Mouse (Mus musculus) intestine, embryonic 15.5 days (tissue): Measurements from ENCODE around the gene Dop1b. TPM values are rescaled to one million over a fixed set of nuclear protein-coding genes. Genes with fewer than 3 reads are reported as not detected.

Experiments
- ATAC-seq: fragments of 200-750 bp; cut with Nextera tagmentation; 2 replicates; pipeline ENCODE4 v1.8.0; 2017; ENCODE audit warnings: moderate TSS enrichment, moderate library complexity
- H3K27ac ChIP-seq: fragments of 300-500 bp; sonication (generic); 2 replicates; pipeline ENCODE4 v1.5.1; 2015; ENCODE audit warnings: mild to moderate bottlenecking, inconsistent platforms
- H3K27me3 ChIP-seq: fragments of 300-500 bp; sonication (generic); replicated peaks from 2 replicates; pipeline ENCODE4 v1.6.1; 2015; ENCODE audit warnings: inconsistent platforms
- H3K36me3 ChIP-seq: fragments of 300-500 bp; sonication (generic); 2 replicates; pipeline ENCODE4 v1.6.1; 2015; ENCODE audit warnings: inconsistent platforms
- H3K4me1 ChIP-seq: fragments of 300-500 bp; sonication (generic); replicated peaks from 2 replicates; pipeline ENCODE4 v1.6.1; 2015; ENCODE audit warnings: inconsistent platforms
- H3K4me2 ChIP-seq: fragments of 300-500 bp; sonication (generic); replicated peaks from 2 replicates; pipeline ENCODE4 v1.6.1; 2015; ENCODE audit warnings: mild to moderate bottlenecking, inconsistent platforms
- H3K4me3 ChIP-seq: fragments of 300-500 bp; sonication (generic); replicated peaks from 2 replicates; pipeline ENCODE4 v1.5.1; 2015; ENCODE audit warnings: inconsistent platforms
- H3K9ac ChIP-seq: fragments of 300-500 bp; sonication (generic); 2 replicates; pipeline ENCODE4 v1.6.1; 2015; ENCODE audit warnings: inconsistent platforms
- H3K9me3 ChIP-seq: fragments of 300-500 bp; sonication (generic); 2 replicates; pipeline ENCODE4 v1.6.1; 2016; ENCODE audit warnings: inconsistent platforms
- WGBS: fragments of 180-500 bp; shearing (Covaris S2); methylation state at CpG from one replicate; pipeline ENCODE4 v1.1.7; 2015; 5-methylcytosine and 5-hydroxymethylcytosine counted together
- polyA plus RNA-seq: library from polyadenylated mRNA; unstranded; fragments of >200 nt; fragmentation: Nextera tagmentation; extraction: Ambion mirVana; gene quantifications from 2 replicates; pipeline ENCODE4 v1.2.1, GENCODE M21; 2015

Gene Dop1b
- polyA plus RNA-seq, 1 experiment from 2014 or later: 14.4 TPM

DNA sequence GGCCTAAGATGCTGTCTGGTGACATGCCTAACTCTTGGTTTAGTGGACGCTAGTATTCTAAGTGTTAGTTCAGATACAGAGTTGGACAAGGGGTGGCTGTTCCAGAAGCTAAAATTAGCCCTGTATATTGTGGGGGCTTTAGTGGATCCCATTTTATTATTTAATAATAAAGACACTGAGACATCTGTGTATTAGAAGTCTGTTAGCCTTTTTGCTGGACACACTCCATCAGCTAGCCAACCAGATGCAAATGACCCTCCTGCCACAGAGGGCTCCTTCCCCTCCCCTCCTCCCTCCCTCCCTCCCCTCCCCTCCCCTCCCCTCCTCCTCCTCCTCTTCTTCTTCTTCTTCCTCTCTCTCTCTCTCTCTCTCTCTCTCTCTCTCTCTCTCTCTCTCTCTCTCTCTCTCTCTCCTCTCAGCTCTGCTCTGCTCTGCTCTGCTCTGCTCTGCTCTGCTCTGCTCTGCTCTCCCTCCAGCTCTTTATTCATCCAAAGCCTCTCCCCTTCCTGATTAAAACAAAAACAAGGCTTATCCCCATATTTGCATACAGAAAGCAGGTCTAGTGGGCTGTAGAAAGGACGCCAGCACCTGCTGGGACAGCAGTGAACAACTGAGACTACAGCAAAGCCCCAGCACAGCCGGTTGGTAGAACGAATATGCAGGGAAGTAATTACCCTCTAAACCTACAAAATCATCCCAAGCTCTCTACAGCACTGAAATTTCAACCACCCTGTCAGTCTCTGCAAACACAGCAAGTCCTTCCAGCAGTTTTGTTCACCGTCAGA lies 78.5 kb downstream of the Dop1b start:
- H3K9me3 ChIP-seq: no peaks in the 10 kb centered on the region
- no peak for ATAC-seq
- no peak overlapping the region for H3K27ac ChIP-seq
- H3K36me3 ChIP-seq: no peaks in the 10 kb centered on the region
- H3K4me1 ChIP-seq: no peaks in the 10 kb centered on the region
- H3K4me3 ChIP-seq: no peak overlapping the region
- H3K27me3 ChIP-seq: no peaks in the 10 kb centered on the region
- no peak overlapping the region for H3K9ac ChIP-seq
- H3K4me2 ChIP-seq: no peak overlapping the region
- WGBS: 46% methylated on average over 5 of the region's 5 CpGs

DNA sequence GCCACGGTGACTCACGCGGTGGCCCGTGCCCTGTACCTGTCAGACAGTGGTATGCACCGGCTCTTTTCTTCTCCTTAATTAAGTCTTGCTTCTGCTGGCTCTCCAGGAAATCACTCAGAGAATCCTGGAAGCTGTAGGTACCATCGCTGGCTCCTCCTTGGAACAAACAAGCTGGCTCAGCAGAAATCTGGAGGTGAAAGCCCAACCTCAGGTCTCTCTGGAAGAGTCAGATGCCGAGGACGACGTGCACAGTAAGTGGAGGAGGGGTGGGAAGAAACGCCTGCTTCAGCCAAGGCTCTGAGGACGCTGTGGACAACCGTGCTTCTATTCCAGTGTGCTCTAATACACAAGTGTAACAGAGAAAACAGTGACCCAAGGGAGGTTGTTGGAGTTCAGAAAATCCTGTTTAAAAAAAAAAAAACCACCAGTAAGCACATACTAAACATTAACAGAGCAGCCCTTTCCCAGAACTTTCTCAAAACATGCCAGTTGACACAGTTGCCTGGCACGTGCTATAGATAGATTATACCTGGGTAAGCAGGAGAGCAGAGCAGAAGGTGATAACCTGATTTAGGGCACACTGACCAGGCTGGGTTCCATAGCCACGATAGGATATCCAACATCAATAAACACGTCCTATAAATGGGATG lies 81.4 kb downstream of the Dop1b start:
- Histone ChIP-seq H3K36me3 (no peaks in the 10 kb centered on the region), H3K4me3 (no peak overlapping the region), H3K27me3 (no peaks in the 10 kb centered on the region), H3K27ac (no peak overlapping the region), H3K4me1 (peaks cover 9% of the 10 kb centered on the region), H3K9ac (no peak overlapping the region), H3K9me3 (no peaks in the 10 kb centered on the region), H3K4me2 (no peak overlapping the region)
- no peak for ATAC-seq
- WGBS: 64% methylated on average over 15 of the region's 15 CpGs

DNA sequence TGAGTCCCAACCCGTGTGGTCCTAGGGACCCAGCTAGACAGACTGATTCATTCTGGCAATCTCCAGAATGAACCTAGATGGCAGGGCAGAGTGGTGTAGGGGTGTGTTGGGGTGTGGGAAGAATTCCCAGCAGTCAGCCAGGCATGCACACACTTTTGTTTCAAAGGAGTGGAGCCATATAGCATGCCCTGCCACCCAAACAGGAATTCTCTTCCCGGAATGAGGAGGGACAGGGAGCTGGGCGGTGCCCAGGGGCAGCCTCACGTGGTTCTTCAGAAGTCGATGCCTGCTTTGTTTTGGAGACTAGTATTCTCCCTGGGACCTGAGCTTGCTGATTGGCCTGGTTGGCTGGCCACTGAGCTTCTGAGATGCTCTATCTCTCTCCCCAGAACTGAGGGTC lies 83.1 kb downstream of the Dop1b start:
- no peak for ATAC-seq
- Histone ChIP-seq H3K4me1 (peaks cover 11% of the 10 kb centered on the region), H3K36me3 (no peaks in the 10 kb centered on the region; the same call in 1 of the 2 replicates), H3K9ac (no peak overlapping the region), H3K9me3 (no peaks in the 10 kb centered on the region), H3K4me2 (no peak overlapping the region), H3K27me3 (no peaks in the 10 kb centered on the region), H3K4me3 (no peak overlapping the region), H3K27ac (no peak overlapping the region)
- 87% methylated on average over 5 of the region's 5 CpGs for WGBS

DNA sequence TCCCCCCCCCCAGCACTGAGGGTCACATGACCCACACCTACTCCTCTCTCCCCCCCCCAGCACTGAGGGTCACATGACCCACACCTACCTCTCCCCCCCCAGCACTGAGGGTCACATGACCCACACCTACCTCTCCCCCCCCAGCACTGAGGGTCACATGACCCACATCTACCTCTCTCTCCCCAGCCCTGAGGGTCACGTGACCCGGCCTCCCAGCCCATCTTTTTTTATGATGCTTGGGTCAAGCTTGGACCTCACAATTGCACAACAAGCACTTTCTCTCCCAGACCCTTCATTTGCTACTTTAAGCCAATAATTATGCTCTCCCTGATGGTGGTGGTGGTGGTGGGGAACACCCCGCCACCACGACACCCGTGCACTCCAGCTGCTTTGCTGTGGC lies 83.7 kb downstream of the Dop1b start:
- Histone ChIP-seq H3K4me2 (no peak overlapping the region), H3K4me3 (no peak overlapping the region), H3K9ac (no peak overlapping the region), H3K9me3 (no peaks in the 10 kb centered on the region), H3K27ac (no peak overlapping the region), H3K4me1 (peaks cover 11% of the 10 kb centered on the region), H3K27me3 (no peaks in the 10 kb centered on the region), H3K36me3 (no peaks in the 10 kb centered on the region; the same call in 1 of the 2 replicates)
- no peak for ATAC-seq
- 95% methylated on average over 5 of the region's 5 CpGs for WGBS

DNA sequence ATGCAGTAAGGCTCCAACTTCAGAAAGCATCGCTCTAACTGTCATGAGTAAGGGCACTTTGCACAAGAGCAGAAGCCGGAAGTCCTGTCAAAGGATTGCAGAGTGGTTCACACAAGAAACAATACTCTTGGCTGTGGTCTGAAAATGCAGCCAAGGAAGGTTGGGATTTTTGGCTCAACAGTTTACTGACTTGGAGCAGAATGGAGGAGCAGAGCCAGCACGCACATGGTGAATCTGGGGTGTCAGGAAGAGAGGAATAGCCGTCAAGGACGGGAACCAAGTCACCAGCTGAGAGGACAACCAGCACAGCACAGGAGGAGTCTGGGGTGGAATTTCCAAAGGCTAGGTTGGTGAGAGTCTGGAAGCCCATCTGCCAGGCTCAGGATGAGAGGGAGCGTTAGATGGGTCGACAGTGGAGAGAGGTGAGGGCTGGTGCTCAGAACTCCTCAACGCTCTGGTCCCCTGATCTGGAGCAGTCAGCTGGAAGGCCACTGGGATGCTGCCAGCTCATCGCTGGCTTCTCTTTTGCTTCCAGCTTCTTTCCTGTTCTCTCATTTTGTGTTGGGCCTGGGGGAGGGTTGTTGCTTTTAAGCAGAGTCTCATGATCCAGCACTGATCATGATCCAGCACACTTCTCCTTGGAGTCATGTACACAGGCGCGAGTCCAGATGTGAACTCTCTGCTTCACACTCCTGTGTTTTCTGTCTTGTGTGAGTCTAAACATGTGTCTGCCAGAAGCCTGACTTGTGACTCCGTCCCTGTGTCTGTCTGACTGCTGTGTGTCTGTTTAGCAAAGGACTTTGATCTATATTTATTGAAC lies 85.5 kb downstream of the Dop1b start:
- WGBS: 70% methylated on average over 12 of the region's 12 CpGs
- Histone ChIP-seq H3K27me3 (no peaks in the 10 kb centered on the region), H3K36me3 (peaks cover 2% of the 10 kb centered on the region; the same call in 1 of the 2 replicates), H3K4me1 (peaks cover 11% of the 10 kb centered on the region), H3K4me3 (no peak overlapping the region), H3K9ac (no peak overlapping the region), H3K9me3 (no peaks in the 10 kb centered on the region), H3K4me2 (no peak overlapping the region), H3K27ac (peak overlapping the region; percentile 58)
- peak; percentile 13 for ATAC-seq

DNA sequence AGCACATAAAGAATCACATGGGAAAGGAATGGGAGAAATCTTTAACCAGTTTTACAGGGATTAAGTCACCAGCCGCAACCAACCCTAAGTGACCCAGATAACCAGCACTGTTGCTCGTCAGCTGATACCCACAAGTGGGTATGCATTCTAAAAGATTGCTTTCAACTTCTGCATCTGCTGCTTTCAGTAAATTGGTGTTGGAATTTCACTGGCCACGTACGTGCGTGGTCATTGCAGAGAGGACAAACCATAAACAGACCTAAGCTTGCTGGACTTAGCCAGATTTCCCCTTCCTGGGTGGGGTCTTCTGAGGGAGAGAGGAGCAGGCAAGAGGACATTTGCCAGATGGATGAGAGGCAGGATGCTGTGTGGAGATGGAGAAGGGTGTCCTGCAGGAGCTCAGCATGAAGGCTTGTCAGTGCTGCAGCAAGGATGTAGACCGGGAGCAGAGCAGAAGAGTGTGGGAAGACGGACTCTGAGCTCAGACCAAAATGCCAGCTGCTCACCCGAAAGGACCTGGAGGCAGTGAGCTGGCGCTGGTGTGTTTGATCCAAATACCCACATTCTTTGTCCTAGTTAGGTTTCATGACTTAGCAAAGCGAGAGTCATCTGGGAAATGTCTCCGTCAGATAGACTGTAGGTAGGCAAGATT lies 86.3 kb downstream of the Dop1b start:
- peak overlapping the region; percentile 58; the same call in 1 of the 2 replicates for H3K27ac ChIP-seq
- 57% methylated on average over 11 of the region's 11 CpGs for WGBS
- ATAC-seq: peak; percentile 52

DNA sequence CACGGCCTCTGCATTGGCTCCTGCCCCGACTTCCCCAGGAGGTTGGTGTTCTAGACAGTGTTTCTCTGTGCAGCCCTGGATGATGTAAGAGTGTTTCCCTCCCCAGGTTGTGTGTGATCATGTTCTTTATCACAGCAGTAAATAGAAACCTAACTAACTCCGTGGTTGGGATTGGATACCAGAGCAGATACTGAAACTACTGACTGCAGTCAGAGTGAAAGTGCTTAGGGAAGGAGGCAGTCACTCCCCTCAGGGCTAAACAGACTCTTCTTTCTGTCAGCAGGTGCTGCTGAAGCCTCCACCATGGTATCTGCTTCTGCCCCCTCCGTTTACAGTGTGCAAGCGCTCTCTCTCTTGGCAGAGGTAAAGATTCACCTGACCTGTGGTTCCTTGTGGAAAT lies 86.9 kb downstream of the Dop1b start:
- 60% methylated on average over 5 of the region's 5 CpGs for WGBS
- H3K36me3 ChIP-seq: peaks cover 2% of the 10 kb centered on the region; the same call in 1 of the 2 replicates
- no peak overlapping the region; the same call in 1 of the 2 replicates for H3K9ac ChIP-seq
- H3K27ac ChIP-seq: 0 out of 2 replicates have a peak overlapping the region, but pooled peaks have one; percentile 58
- no peak overlapping the region for H3K4me3 ChIP-seq
- no peaks in the 10 kb centered on the region for H3K9me3 ChIP-seq
- H3K4me2 ChIP-seq: no peak overlapping the region
- peak; percentile 16; the same call in 1 of the 2 replicates for ATAC-seq
- H3K4me1 ChIP-seq: peaks cover 11% of the 10 kb centered on the region
- no peaks in the 10 kb centered on the region for H3K27me3 ChIP-seq

More for the DNA sequence above, 86.3 kb downstream of the Dop1b start:
- Histone ChIP-seq H3K4me3 (no peak overlapping the region), H3K4me1 (peaks cover 11% of the 10 kb centered on the region), H3K27me3 (no peaks in the 10 kb centered on the region), H3K9ac (no peak overlapping the region), H3K36me3 (peaks cover 2% of the 10 kb centered on the region; the same call in 1 of the 2 replicates), H3K4me2 (no peak overlapping the region), H3K9me3 (no peaks in the 10 kb centered on the region)

DNA sequence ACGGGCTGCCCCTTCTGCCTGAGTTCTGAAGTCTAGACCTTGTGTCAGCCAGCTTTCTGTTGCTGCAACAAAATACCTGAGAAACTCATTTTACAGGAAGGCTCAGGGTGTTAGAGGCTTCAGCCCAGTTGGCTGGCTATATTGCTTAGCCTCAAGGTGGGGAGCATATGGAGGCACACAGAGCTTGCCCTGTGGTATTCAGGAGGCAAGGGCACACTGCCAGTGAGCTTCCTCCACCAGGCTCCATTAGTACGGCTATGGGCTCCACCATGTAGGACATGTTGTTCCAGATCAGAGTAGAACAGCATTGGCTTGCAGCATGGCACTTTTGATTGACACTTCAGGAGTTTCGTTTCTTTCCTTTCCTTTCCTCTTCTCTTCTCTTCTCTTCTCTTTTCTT lies 87.4 kb downstream of the Dop1b start:
- Histone ChIP-seq H3K9ac (no peak overlapping the region; the same call in 1 of the 2 replicates), H3K36me3 (peaks cover 2% of the 10 kb centered on the region; the same call in 1 of the 2 replicates), H3K9me3 (no peaks in the 10 kb centered on the region), H3K27ac (no peak overlapping the region), H3K4me2 (no peak overlapping the region), H3K27me3 (no peaks in the 10 kb centered on the region), H3K4me3 (no peak overlapping the region), H3K4me1 (peaks cover 11% of the 10 kb centered on the region)
- 87% methylated on average over 3 of the region's 3 CpGs for WGBS
- ATAC-seq: no peak

DNA sequence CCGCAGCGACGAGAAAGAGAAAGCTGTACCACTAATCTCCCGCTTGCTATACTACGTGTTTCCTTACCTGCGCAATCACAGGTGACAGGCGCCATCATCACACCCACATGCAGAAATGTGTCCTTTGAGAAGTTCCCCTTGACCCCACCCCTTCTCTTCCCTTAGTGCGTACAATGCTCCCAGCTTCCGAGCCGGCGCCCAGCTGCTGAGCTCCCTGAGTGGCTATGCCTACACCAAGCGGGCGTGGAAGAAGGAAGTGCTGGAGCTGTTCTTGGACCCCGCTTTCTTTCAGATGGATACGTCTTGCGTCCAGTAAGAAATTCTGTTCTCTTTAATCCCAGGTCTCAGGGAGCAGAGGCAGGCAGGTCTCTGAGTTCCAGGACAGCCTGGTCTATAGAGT lies 88.2 kb downstream of the Dop1b start:
- Histone ChIP-seq H3K27me3 (no peaks in the 10 kb centered on the region), H3K4me1 (peaks cover 11% of the 10 kb centered on the region), H3K9ac (no peak overlapping the region), H3K4me2 (no peak overlapping the region), H3K4me3 (no peak overlapping the region), H3K9me3 (no peaks in the 10 kb centered on the region), H3K36me3 (peaks cover 5% of the 10 kb centered on the region; the same call in 1 of the 2 replicates), H3K27ac (no peak overlapping the region)
- ATAC-seq: no peak
- WGBS: 91% methylated on average over 16 of the region's 16 CpGs

DNA sequence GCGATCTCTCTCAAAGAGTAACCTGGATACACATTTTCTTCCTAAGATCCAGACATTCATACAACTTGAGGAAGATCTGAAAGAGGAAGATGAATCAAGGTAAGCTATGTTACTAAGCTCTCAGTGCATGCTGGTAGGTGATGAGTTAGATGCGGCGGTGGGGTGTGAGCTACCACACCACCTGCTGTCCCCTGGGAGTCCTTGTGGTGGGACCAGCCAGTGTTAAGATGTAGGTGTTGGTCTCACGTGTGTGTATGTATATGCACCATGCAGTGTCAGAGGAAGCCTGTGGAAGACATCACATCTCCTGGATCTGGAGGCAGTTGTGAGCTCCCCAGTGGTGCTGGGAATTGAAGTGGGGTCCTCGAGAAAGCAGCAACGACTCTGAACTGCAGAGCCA lies 95.5 kb downstream of the Dop1b start:
- no peak overlapping the region for H3K4me3 ChIP-seq
- no peaks in the 10 kb centered on the region for H3K27me3 ChIP-seq
- peaks cover 10% of the 10 kb centered on the region; the same call in 1 of the 2 replicates for H3K36me3 ChIP-seq
- peaks cover 14% of the 10 kb centered on the region for H3K4me1 ChIP-seq
- no peak for ATAC-seq
- H3K4me2 ChIP-seq: no peak overlapping the region
- no peak overlapping the region for H3K9ac ChIP-seq
- H3K27ac ChIP-seq: no peak overlapping the region
- no peaks in the 10 kb centered on the region for H3K9me3 ChIP-seq
- 91% methylated on average over 6 of the region's 6 CpGs for WGBS

DNA sequence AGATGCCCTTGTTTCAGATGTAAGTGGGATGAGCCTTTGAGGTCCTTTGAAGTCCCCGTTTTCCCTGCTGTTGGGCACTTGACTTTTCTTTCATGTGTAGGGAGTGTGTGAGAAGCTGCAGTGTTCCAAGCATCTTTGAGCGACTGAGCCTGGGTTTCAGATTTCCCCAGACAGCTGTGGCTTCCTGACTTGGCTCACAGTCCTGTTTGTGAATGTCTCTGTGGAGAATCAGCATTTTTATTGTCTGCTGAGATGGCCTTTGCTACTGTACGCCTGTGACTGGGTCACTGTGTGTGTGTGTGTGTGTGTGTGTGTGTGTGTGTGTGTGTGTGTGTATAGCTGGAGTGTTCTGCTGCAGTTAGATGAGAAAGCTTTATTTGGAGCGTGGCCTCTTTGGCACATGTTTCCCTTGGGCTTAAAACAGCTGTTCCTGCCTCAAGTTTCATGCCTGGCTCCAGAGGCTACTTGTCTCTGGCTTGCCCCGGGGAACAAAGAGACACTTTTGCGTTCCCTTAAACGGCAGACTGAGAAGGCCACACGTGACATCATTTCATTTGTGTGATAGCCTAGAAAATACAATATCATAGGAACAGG lies 96.4 kb downstream of the Dop1b start:
- no peaks in the 10 kb centered on the region for H3K27me3 ChIP-seq
- ATAC-seq: peak; percentile 67
- no peak overlapping the region for H3K4me3 ChIP-seq
- H3K9me3 ChIP-seq: no peaks in the 10 kb centered on the region
- 31% methylated on average over 8 of the region's 8 CpGs for WGBS
- H3K4me2 ChIP-seq: no peak overlapping the region
- H3K4me1 ChIP-seq: peaks cover 14% of the 10 kb centered on the region
- H3K27ac ChIP-seq: peak overlapping the region; percentile 65
- H3K9ac ChIP-seq: no peak overlapping the region
- H3K36me3 ChIP-seq: peaks cover 10% of the 10 kb centered on the region; the same call in 1 of the 2 replicates
